Mouse (Mus musculus) liver, postnatal 0 days (tissue): ENCODE measurements around the gene Pex19. TPM values are rescaled to one million over a fixed set of nuclear protein-coding genes. Genes with fewer than 3 reads are reported as not detected.

Experiments used
- ATAC-seq: fragments of 200-750 bp; cut with Nextera tagmentation; 2 replicates; pipeline ENCODE4 v1.8.0; 2017; ENCODE audit warnings: mild to moderate bottlenecking, moderate library complexity
- DNase-seq: peaks from one replicate; pipeline ENCODE4 v3.0.0-alpha.2; 2016
- H3K27ac ChIP-seq: fragments of 300-500 bp; sonication (generic); 2 replicates; pipeline ENCODE4 v1.5.1; 2014; ENCODE audit warnings: antibody characterized with exemption, moderate library complexity, mild to moderate bottlenecking, low read depth
- H3K27me3 ChIP-seq: fragments of 300-500 bp; sonication (generic); 2 replicates; pipeline ENCODE4 v1.6.1; 2014; ENCODE audit warnings: low read length, control low read depth, mixed read lengths; ENCODE audit not compliant: insufficient read depth
- H3K36me3 ChIP-seq: fragments of 300-500 bp; sonication (generic); replicated peaks from 2 replicates; pipeline ENCODE4 v1.6.1; 2014; ENCODE audit warnings: mild to moderate bottlenecking, control low read depth, low read length, moderate library complexity, mixed read lengths; ENCODE audit not compliant: insufficient read depth
- H3K4me1 ChIP-seq: fragments of 300-500 bp; sonication (generic); 2 replicates; pipeline ENCODE4 v1.6.1; 2014; ENCODE audit warnings: antibody characterized with exemption, mild to moderate bottlenecking, control low read depth; ENCODE audit not compliant: insufficient read depth
- H3K4me2 ChIP-seq: fragments of 300-500 bp; sonication (generic); 2 replicates; pipeline ENCODE4 v1.6.1; 2014; ENCODE audit warnings: low read depth, mild to moderate bottlenecking, low read length, moderate library complexity, mixed read lengths
- H3K4me3 ChIP-seq: fragments of 300-500 bp; sonication (generic); 2 replicates; pipeline ENCODE4 v1.5.1; 2014; ENCODE audit warnings: low read depth, low read length
- H3K9ac ChIP-seq: fragments of 300-500 bp; sonication (generic); replicated peaks from 2 replicates; pipeline ENCODE4 v1.6.1; 2014; ENCODE audit warnings: mild to moderate bottlenecking, moderate library complexity
- H3K9me3 ChIP-seq: fragments of 300-500 bp; sonication (generic); 2 replicates; pipeline ENCODE4 v1.6.1; 2016; ENCODE audit warnings: mild to moderate bottlenecking, control low read depth, low read length, mixed read lengths
- CTCF ChIP-seq: sonication (generic); IDR thresholded peaks from 2 replicates; pipeline ENCODE4 v1.5.1; 2016; ENCODE audit warnings: antibody characterized with exemption, low read depth
- EP300 ChIP-seq: IDR thresholded peaks from 2 replicates; pipeline ENCODE4 v1.6.1; 2016; ENCODE audit warnings: antibody characterized with exemption, low read depth, mild to moderate bottlenecking
- WGBS: fragments of 180-500 bp; shearing (Covaris S2); extraction: QIAGEN DNeasy Blood & Tissue Kit; methylation state at CpG from one replicate; pipeline ENCODE4 v1.1.7; 2014; ENCODE audit not compliant: insufficient replicate concordance; 5-methylcytosine and 5-hydroxymethylcytosine counted together
- polyA plus RNA-seq: library from polyadenylated mRNA; unstranded; fragments of >200 nt; fragmentation: Nextera tagmentation; extraction: Ambion mirVana; gene quantifications from 2 replicates; pipeline ENCODE4 v1.2.1, GENCODE M21; 2015

Pex19 gene
- polyA plus RNA-seq, 1 experiment from 2014 or later = 91.7 TPM

GRCm38 (mm10) chr1:172140825-172141224 is 14.3 kb downstream of the Pex19 start:
- H3K9me3 ChIP-seq = no peaks in the 10 kb centered on the region
- H3K27ac ChIP-seq = no peak overlapping the region
- 91% methylated on average over 1 of the region's 1 CpGs for WGBS
- TF ChIP-seq EP300 (no peak), CTCF (no peak)
- no peak overlapping the region for H3K4me3 ChIP-seq
- H3K9ac ChIP-seq = no peak overlapping the region
- peaks cover 1% of the 10 kb centered on the region; the same call in 1 of the 2 replicates for H3K36me3 ChIP-seq
- H3K4me1 ChIP-seq = no peaks in the 10 kb centered on the region
- DNase-seq (no peak), ATAC-seq (no peak)
- no peak overlapping the region for H3K4me2 ChIP-seq
- no peaks in the 10 kb centered on the region for H3K27me3 ChIP-seq

- no peak overlapping the region for H3K27ac ChIP-seq
- peak; percentile 45; the same call in 1 of the 2 replicates for ATAC-seq
- WGBS = 73% methylated on average over 3 of the region's 3 CpGs
- no peak overlapping the region; the same call in 1 of the 2 replicates for H3K9ac ChIP-seq
- DNase-seq = no peak
- no peaks in the 10 kb centered on the region for H3K9me3 ChIP-seq
- H3K36me3 ChIP-seq = no peaks in the 10 kb centered on the region
- no peaks in the 10 kb centered on the region for H3K27me3 ChIP-seq
- H3K4me3 ChIP-seq = no peak overlapping the region
- no peaks in the 10 kb centered on the region for H3K4me1 ChIP-seq
- TF ChIP-seq CTCF (no peak), EP300 (no peak)
- no peak overlapping the region for H3K4me2 ChIP-seq
Observed at GRCm38 (mm10) chr1:172141529-172141928, 15.0 kb downstream of the Pex19 start.

- H3K4me1 ChIP-seq = peaks cover 6% of the 10 kb centered on the region
- H3K27ac ChIP-seq = no peak overlapping the region
- H3K9ac ChIP-seq = no peak overlapping the region
- H3K27me3 ChIP-seq = no peaks in the 10 kb centered on the region
- ATAC-seq (no peak), DNase-seq (peak; percentile 59)
- no peaks in the 10 kb centered on the region for H3K9me3 ChIP-seq
- H3K4me2 ChIP-seq = no peak overlapping the region
- WGBS = 10% methylated on average over 1 of the region's 1 CpGs
- no peaks in the 10 kb centered on the region for H3K36me3 ChIP-seq
- no peak for TF ChIP-seq EP300
- TF ChIP-seq CTCF = peak; percentile 84
- H3K4me3 ChIP-seq = no peak overlapping the region
Observed at GRCm38 (mm10) chr1:172143570-172143969, 17.0 kb downstream of the Pex19 start.

GRCm38 (mm10) chr1:172147835-172148278 is 21.3 kb downstream of the Pex19 start, which contains the start of gene Dcaf8:
Gene Dcaf8, plus strand, starts transcription at chr1:172148084.
- no peaks in the 10 kb centered on the region for H3K9me3 ChIP-seq
- H3K4me1 ChIP-seq = peaks cover 22% of the 10 kb centered on the region
- H3K4me2 ChIP-seq = peak within 1 kb of the TSS; percentile 69
- DNase-seq = peak; percentile 98
- peak within 1 kb of the TSS; percentile 99 for H3K27ac ChIP-seq
- H3K9ac ChIP-seq = peak within 1 kb of the TSS; percentile 100
- WGBS = under 1% methylated on average over 42 of the region's 42 CpGs
- peak; percentile 99 for ATAC-seq
- H3K4me3 ChIP-seq = peak within 1 kb of the TSS; percentile 100
- H3K36me3 ChIP-seq = peaks cover 29% of the 10 kb centered on the region
- H3K27me3 ChIP-seq = no peaks in the 10 kb centered on the region
- TF ChIP-seq EP300 = no peak
- TF ChIP-seq CTCF = no peak

- TF ChIP-seq EP300 (no peak), CTCF (no peak)
- Histone ChIP-seq H3K36me3 (peaks cover 34% of the 10 kb centered on the region), H3K4me1 (peaks cover 22% of the 10 kb centered on the region), H3K4me2 (peak overlapping the region; percentile 69), H3K9ac (peak overlapping the region; percentile 100), H3K4me3 (peak overlapping the region; percentile 100), H3K27me3 (no peaks in the 10 kb centered on the region), H3K27ac (peak overlapping the region; percentile 99), H3K9me3 (no peaks in the 10 kb centered on the region)
- peak; percentile 78 for DNase-seq
- WGBS = under 1% methylated on average over 40 of the region's 40 CpGs
- ATAC-seq = peak; percentile 43
Observed at GRCm38 (mm10) chr1:172148279-172148954, 21.9 kb downstream of the Pex19 start.

- Histone ChIP-seq H3K9ac (peak overlapping the region; percentile 100), H3K27ac (peak overlapping the region; percentile 99), H3K4me3 (peak overlapping the region; percentile 100), H3K9me3 (no peaks in the 10 kb centered on the region), H3K36me3 (peaks cover 40% of the 10 kb centered on the region), H3K4me1 (peaks cover 22% of the 10 kb centered on the region), H3K27me3 (no peaks in the 10 kb centered on the region), H3K4me2 (peak overlapping the region; percentile 69)
- no peak for DNase-seq
- 6% methylated on average over 19 of the region's 19 CpGs for WGBS
- ATAC-seq = no peak
- TF ChIP-seq CTCF = no peak
- no peak for TF ChIP-seq EP300
Observed at GRCm38 (mm10) chr1:172148955-172149815, 22.6 kb downstream of the Pex19 start.
